Mouse (Mus musculus): ENCODE measurements around the gene Gm10518.

Gm10518 gene

GRCm38 (mm10) chr1:179835753-179836425 is 32.7 kb downstream of the Gm10518 start:
- no peak for DNase-seq (ENCODE audit: low spot score)

- no peak for DNase-seq (ENCODE audit: low spot score)
These were observed 33.5 kb downstream of the Gm10518 start for GRCm38 (mm10) chr1:179836426-179837404.

- no peak for DNase-seq (ENCODE audit: low spot score)
These were observed 39.4 kb downstream of the Gm10518 start for GRCm38 (mm10) chr1:179842568-179842967.

- DNase-seq (ENCODE audit: low spot score), result no peak
These were observed 40.8 kb downstream of the Gm10518 start for GRCm38 (mm10) chr1:179843981-179844380.

GRCm38 (mm10) chr1:179844894-179845293 is 41.7 kb downstream of the Gm10518 start:
- peak; percentile 22 for DNase-seq (ENCODE audit: low spot score)

- DNase-seq (ENCODE audit: low spot score), result no peak
These were observed 42.8 kb downstream of the Gm10518 start for GRCm38 (mm10) chr1:179845832-179846499.

GRCm38 (mm10) chr1:179847173-179847572 is 44.0 kb downstream of the Gm10518 start:
- DNase-seq (ENCODE audit: low spot score), result no peak

GRCm38 (mm10) chr1:179847759-179848389 is 44.7 kb downstream of the Gm10518 start:
- DNase-seq (ENCODE audit: low spot score), result peak; percentile 52

- DNase-seq (ENCODE audit: low spot score), result no peak
These were observed 50.2 kb downstream of the Gm10518 start for GRCm38 (mm10) chr1:179853421-179853820.
